Mouse (Mus musculus): ENCODE measurements around the gene Map3k1. TPM values are rescaled to one million over a fixed set of nuclear protein-coding genes. Genes with fewer than 3 reads are reported as not detected.

Gene Map3k1
- polyA plus RNA-seq, 1 experiment from 2014 or later: 15.7 TPM

- no peak for ATAC-seq (ENCODE audit: insufficient number of reproducible peaks, insufficient read depth, low FRiP score, low read depth)
- H3K9me3 ChIP-seq (ENCODE audit: control insufficient read depth, low read length): peaks cover 4% of the 10 kb centered on the region
- WGBS: 77% methylated on average over 4 of the region's 4 CpGs
- H3K4me1 ChIP-seq (ENCODE audit: control insufficient read depth in 2 of 2, insufficient read depth in 2 of 2, low read length in 2 of 2): no peaks in the 10 kb centered on the region
- H3K9ac ChIP-seq (ENCODE audit: low read length): no peak overlapping the region
- H3K4me2 ChIP-seq (ENCODE audit: low read length): no peak overlapping the region
- H3K4me3 ChIP-seq (ENCODE audit: control insufficient read depth in 1 of 2, insufficient read depth in 1 of 2, low read depth in 1 of 2, low read length in 2 of 2): no peak overlapping the region
- H3K27me3 ChIP-seq (ENCODE audit: control insufficient read depth, insufficient read depth, low read length): no peaks in the 10 kb centered on the region
- no peaks in the 10 kb centered on the region for H3K36me3 ChIP-seq (ENCODE audit: control insufficient read depth, insufficient read depth, low read length)
- H3K27ac ChIP-seq (replicated peaks in 1 of 2; ENCODE audit: control insufficient read depth in 1 of 2, insufficient read depth in 1 of 2, low read depth in 2 of 2, low read length in 2 of 2): no peak overlapping the region
Observed at GRCm38 (mm10) chr13:111819106-111819505, 10.3 kb upstream of the Map3k1 start.

GRCm38 (mm10) chr13:111818216-111818903 lies 9.6 kb upstream of the Map3k1 start:
- no peak for ATAC-seq (ENCODE audit: insufficient number of reproducible peaks, insufficient read depth, low FRiP score, low read depth)
- 62% methylated on average over 15 of the region's 15 CpGs for WGBS
- Histone ChIP-seq H3K27me3 (ENCODE audit: control insufficient read depth, insufficient read depth, low read length) (no peaks in the 10 kb centered on the region), H3K36me3 (ENCODE audit: control insufficient read depth, insufficient read depth, low read length) (no peaks in the 10 kb centered on the region), H3K4me1 (ENCODE audit: control insufficient read depth in 2 of 2, insufficient read depth in 2 of 2, low read length in 2 of 2) (no peaks in the 10 kb centered on the region), H3K27ac (replicated peaks in 1 of 2; ENCODE audit: control insufficient read depth in 1 of 2, insufficient read depth in 1 of 2, low read depth in 2 of 2, low read length in 2 of 2) (no peak overlapping the region), H3K4me3 (ENCODE audit: control insufficient read depth in 1 of 2, insufficient read depth in 1 of 2, low read depth in 1 of 2, low read length in 2 of 2) (no peak overlapping the region), H3K4me2 (ENCODE audit: low read length) (no peak overlapping the region), H3K9ac (ENCODE audit: low read length) (no peak overlapping the region), H3K9me3 (ENCODE audit: control insufficient read depth, low read length) (peaks cover 4% of the 10 kb centered on the region)

GRCm38 (mm10) chr13:111817773-111818172 lies 9.0 kb upstream of the Map3k1 start:
- H3K27me3 ChIP-seq (ENCODE audit: control insufficient read depth, insufficient read depth, low read length): no peaks in the 10 kb centered on the region
- H3K4me1 ChIP-seq (ENCODE audit: control insufficient read depth in 2 of 2, insufficient read depth in 2 of 2, low read length in 2 of 2): no peaks in the 10 kb centered on the region
- no peak overlapping the region for H3K4me3 ChIP-seq (ENCODE audit: control insufficient read depth in 1 of 2, insufficient read depth in 1 of 2, low read depth in 1 of 2, low read length in 2 of 2)
- no peak overlapping the region for H3K4me2 ChIP-seq (ENCODE audit: low read length)
- ATAC-seq (ENCODE audit: insufficient number of reproducible peaks, insufficient read depth, low FRiP score, low read depth): no peak
- WGBS: 73% methylated on average over 7 of the region's 7 CpGs
- no peak overlapping the region for H3K27ac ChIP-seq (replicated peaks in 1 of 2; ENCODE audit: control insufficient read depth in 1 of 2, insufficient read depth in 1 of 2, low read depth in 2 of 2, low read length in 2 of 2)
- H3K9ac ChIP-seq (ENCODE audit: low read length): no peak overlapping the region
- H3K36me3 ChIP-seq (ENCODE audit: control insufficient read depth, insufficient read depth, low read length): no peaks in the 10 kb centered on the region
- peaks cover 4% of the 10 kb centered on the region for H3K9me3 ChIP-seq (ENCODE audit: control insufficient read depth, low read length)

- H3K27ac ChIP-seq (replicated peaks in 1 of 2; ENCODE audit: control insufficient read depth in 1 of 2, insufficient read depth in 1 of 2, low read depth in 2 of 2, low read length in 2 of 2): no peak overlapping the region
- no peak overlapping the region for H3K9ac ChIP-seq (ENCODE audit: low read length)
- 80% methylated on average over 3 of the region's 3 CpGs for WGBS
- no peaks in the 10 kb centered on the region for H3K27me3 ChIP-seq (ENCODE audit: control insufficient read depth, insufficient read depth, low read length)
- no peaks in the 10 kb centered on the region for H3K4me1 ChIP-seq (ENCODE audit: control insufficient read depth in 2 of 2, insufficient read depth in 2 of 2, low read length in 2 of 2)
- H3K4me2 ChIP-seq (ENCODE audit: low read length): no peak overlapping the region
- peaks cover 4% of the 10 kb centered on the region for H3K9me3 ChIP-seq (ENCODE audit: control insufficient read depth, low read length)
- no peak overlapping the region for H3K4me3 ChIP-seq (ENCODE audit: control insufficient read depth in 1 of 2, insufficient read depth in 1 of 2, low read depth in 1 of 2, low read length in 2 of 2)
- no peaks in the 10 kb centered on the region for H3K36me3 ChIP-seq (ENCODE audit: control insufficient read depth, insufficient read depth, low read length)
- ATAC-seq (ENCODE audit: insufficient number of reproducible peaks, insufficient read depth, low FRiP score, low read depth): no peak
Observed at GRCm38 (mm10) chr13:111816431-111816830, 7.6 kb upstream of the Map3k1 start.

GRCm38 (mm10) chr13:111815486-111815885 lies 6.7 kb upstream of the Map3k1 start:
- H3K9ac ChIP-seq (ENCODE audit: low read length): no peak overlapping the region
- no peak overlapping the region for H3K4me3 ChIP-seq (ENCODE audit: control insufficient read depth in 1 of 2, insufficient read depth in 1 of 2, low read depth in 1 of 2, low read length in 2 of 2)
- no peak overlapping the region for H3K4me2 ChIP-seq (ENCODE audit: low read length)
- H3K27me3 ChIP-seq (ENCODE audit: control insufficient read depth, insufficient read depth, low read length): no peaks in the 10 kb centered on the region
- 90% methylated on average over 4 of the region's 4 CpGs for WGBS
- no peak for ATAC-seq (ENCODE audit: insufficient number of reproducible peaks, insufficient read depth, low FRiP score, low read depth)
- H3K9me3 ChIP-seq (ENCODE audit: control insufficient read depth, low read length): peaks cover 4% of the 10 kb centered on the region
- no peak overlapping the region for H3K27ac ChIP-seq (replicated peaks in 1 of 2; ENCODE audit: control insufficient read depth in 1 of 2, insufficient read depth in 1 of 2, low read depth in 2 of 2, low read length in 2 of 2)
- H3K36me3 ChIP-seq (ENCODE audit: control insufficient read depth, insufficient read depth, low read length): no peaks in the 10 kb centered on the region
- H3K4me1 ChIP-seq (ENCODE audit: control insufficient read depth in 2 of 2, insufficient read depth in 2 of 2, low read length in 2 of 2): no peaks in the 10 kb centered on the region

GRCm38 (mm10) chr13:111815017-111815416 lies 6.2 kb upstream of the Map3k1 start:
- Histone ChIP-seq H3K4me3 (ENCODE audit: control insufficient read depth in 1 of 2, insufficient read depth in 1 of 2, low read depth in 1 of 2, low read length in 2 of 2) (no peak overlapping the region), H3K9me3 (ENCODE audit: control insufficient read depth, low read length) (peaks cover 4% of the 10 kb centered on the region), H3K27ac (replicated peaks in 1 of 2; ENCODE audit: control insufficient read depth in 1 of 2, insufficient read depth in 1 of 2, low read depth in 2 of 2, low read length in 2 of 2) (no peak overlapping the region), H3K36me3 (ENCODE audit: control insufficient read depth, insufficient read depth, low read length) (no peaks in the 10 kb centered on the region), H3K27me3 (ENCODE audit: control insufficient read depth, insufficient read depth, low read length) (no peaks in the 10 kb centered on the region), H3K4me1 (ENCODE audit: control insufficient read depth in 2 of 2, insufficient read depth in 2 of 2, low read length in 2 of 2) (0 out of 4 replicates have a peak, but pooled peaks cover 0 to under 1% of the 10 kb centered on the region in 2 experiments), H3K9ac (ENCODE audit: low read length) (no peak overlapping the region), H3K4me2 (ENCODE audit: low read length) (no peak overlapping the region)
- ATAC-seq (ENCODE audit: insufficient number of reproducible peaks, insufficient read depth, low FRiP score, low read depth): no peak
- 97% methylated on average over 7 of the region's 7 CpGs for WGBS

GRCm38 (mm10) chr13:111812647-111813046 lies 3.9 kb upstream of the Map3k1 start:
- Histone ChIP-seq H3K4me2 (ENCODE audit: low read length) (no peak overlapping the region), H3K4me3 (ENCODE audit: control insufficient read depth in 1 of 2, insufficient read depth in 1 of 2, low read depth in 1 of 2, low read length in 2 of 2) (no peak overlapping the region), H3K36me3 (ENCODE audit: control insufficient read depth, insufficient read depth, low read length) (no peaks in the 10 kb centered on the region), H3K27me3 (ENCODE audit: control insufficient read depth, insufficient read depth, low read length) (no peaks in the 10 kb centered on the region), H3K27ac (replicated peaks in 1 of 2; ENCODE audit: control insufficient read depth in 1 of 2, insufficient read depth in 1 of 2, low read depth in 2 of 2, low read length in 2 of 2) (no peak overlapping the region), H3K9ac (ENCODE audit: low read length) (no peak overlapping the region), H3K9me3 (ENCODE audit: control insufficient read depth, low read length) (peaks cover 4% of the 10 kb centered on the region), H3K4me1 (ENCODE audit: control insufficient read depth in 2 of 2, insufficient read depth in 2 of 2, low read length in 2 of 2) (peaks cover 0 to 4% of the 10 kb centered on the region in 2 experiments; a peak in 1 of 4 replicates)
- 87% methylated on average over 2 of the region's 2 CpGs for WGBS
- no peak for ATAC-seq (ENCODE audit: insufficient number of reproducible peaks, insufficient read depth, low FRiP score, low read depth)

Measured in heart, embryonic 14.5 days (tissue).